Mouse (Mus musculus) heart, adult 2 months (tissue): ENCODE results near the gene Rbfox3. TPM values are rescaled to one million over a fixed set of nuclear protein-coding genes. Genes with fewer than 3 reads are reported as not detected.

Experiments used
- DNase-seq, 2 experiments: peaks; one replicate each; pipeline ENCODE4 v3.0.0; 2021
- H3K27ac ChIP-seq: fragments of 200-600 bp; 2 replicates; pipeline ENCODE4 v1.8.1; 2022
- H3K27me3 ChIP-seq: fragments of 200-500 bp; 2 replicates; pipeline ENCODE4 v1.6.1; 2012; ENCODE audit warnings: mild to moderate bottlenecking, low read length, inconsistent platforms, mixed read lengths; ENCODE audit not compliant: control insufficient read depth, insufficient read depth
- H3K36me3 ChIP-seq: fragments of 200-500 bp; 2 replicates; pipeline ENCODE4 v1.6.1; 2012; ENCODE audit warnings: low read length, inconsistent platforms; ENCODE audit not compliant: control insufficient read depth, insufficient read depth
- H3K4me1 ChIP-seq: fragments of 200-500 bp; 2 replicates; pipeline ENCODE4 v1.6.1; 2011; ENCODE audit warnings: low read length; ENCODE audit not compliant: control insufficient read depth, insufficient read depth
- H3K4me3 ChIP-seq: fragments of 200-600 bp; 2 replicates; pipeline ENCODE4 v1.8.1; 2022
- H3K79me2 ChIP-seq: fragments of 200-500 bp; replicated peaks from 2 replicates; pipeline ENCODE4 v1.6.1; 2012; ENCODE audit warnings: mild to moderate bottlenecking, inconsistent platforms, low read length, moderate library complexity, mixed read lengths; ENCODE audit not compliant: control insufficient read depth, insufficient read depth
- H3K9ac ChIP-seq: fragments of 200-500 bp; 2 replicates; pipeline ENCODE4 v1.6.1; 2012; ENCODE audit warnings: low read depth, mild to moderate bottlenecking, control low read depth, inconsistent platforms, low read length, mixed read lengths
- CTCF ChIP-seq: fragments of 200-600 bp; IDR thresholded peaks from 2 replicates; pipeline ENCODE4 v1.8.1; 2022; ENCODE audit warnings: antibody characterized with exemption, mild to moderate bottlenecking, moderate library complexity
- EP300 ChIP-seq: fragments of 200-500 bp; IDR thresholded peaks from 2 replicates; pipeline ENCODE4 v1.6.1; 2011; ENCODE audit warnings: low read depth, low read length, control low read depth; ENCODE audit not compliant: insufficient read depth
- POLR2A ChIP-seq: fragments of 200-500 bp; IDR thresholded peaks from 2 replicates; pipeline ENCODE4 v1.6.1; 2011; ENCODE audit warnings: mild to moderate bottlenecking, low read depth, low read length, control low read depth; ENCODE audit not compliant: insufficient read depth
- WGBS: fragments of 180-500 bp; shearing (Covaris S2); methylation state at CpG from one replicate; pipeline ENCODE4 v1.1.7; 2018; 5-methylcytosine and 5-hydroxymethylcytosine counted together
- intact Hi-C: fragments of 180-260 bp; cut with DNase I; formaldehyde crosslinking; loops from one replicate; pipeline ENCODE4 v1.15.1; 2025
- polyA plus RNA-seq: library from polyadenylated mRNA; depleted of rRNA; stranded (reverse); fragments of >200 nt; gene quantifications from 2 replicates; pipeline ENCODE4 v1.2.3, GENCODE M21; 2012
- total RNA-seq, 2 experiments: library from RNA; stranded (reverse); gene quantifications; 2 replicates each; pipeline ENCODE4 v1.2.3; 2021

Gene Rbfox3
- total and polyA plus RNA-seq, 3 experiments = 0.16 to 0.23 TPM; not detected in 1

DNA sequence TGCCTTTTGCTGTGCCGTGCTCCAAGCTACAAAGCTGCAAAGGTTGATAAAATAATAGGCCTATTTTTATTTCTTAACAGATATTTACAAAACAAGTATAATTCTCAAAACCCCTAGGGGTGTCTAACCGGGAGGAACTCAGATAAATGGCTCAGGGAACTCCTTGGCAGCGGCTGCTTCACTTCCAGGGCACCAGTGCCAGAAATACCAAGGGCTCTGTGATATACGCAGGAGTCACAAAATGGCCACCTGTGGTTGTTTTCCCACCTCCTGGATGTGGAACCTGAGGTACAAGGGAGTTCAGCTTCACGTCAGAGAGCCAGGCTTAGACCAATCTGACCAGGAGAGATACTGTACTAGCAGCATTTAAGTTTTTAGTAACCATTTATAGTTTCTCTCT is 51.6 kb downstream of the Rbfox3 start:
- H3K79me2 ChIP-seq = no peaks in the 10 kb centered on the region
- intact Hi-C loops = no loop called here
- TF ChIP-seq EP300 = no peak
- no peak for TF ChIP-seq CTCF
- no peak for TF ChIP-seq POLR2A

DNA sequence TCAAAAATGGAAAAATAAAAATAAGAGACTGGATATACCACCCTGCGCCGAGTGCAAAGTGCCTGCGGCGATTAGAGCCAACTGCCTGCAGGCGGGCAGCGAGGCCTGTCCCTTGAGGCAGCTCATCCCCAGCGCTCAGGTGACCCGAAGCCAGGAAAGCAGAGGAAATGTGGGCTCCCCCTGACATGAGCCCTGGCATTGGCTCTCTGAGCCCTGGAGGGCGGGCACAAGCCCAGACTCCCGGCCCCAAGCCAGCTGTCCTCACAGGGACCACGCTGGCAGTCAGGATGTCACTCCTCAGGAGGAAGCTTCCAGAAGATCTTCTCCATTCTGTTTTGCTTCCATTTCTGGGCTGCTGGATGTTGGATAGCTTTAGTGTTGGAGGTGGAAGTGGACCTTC is 53.1 kb downstream of the Rbfox3 start:
- Histone ChIP-seq H3K79me2 (no peaks in the 10 kb centered on the region), H3K27me3 (no peaks in the 10 kb centered on the region), H3K27ac (no peak overlapping the region), H3K4me3 (no peak overlapping the region), H3K4me1 (no peaks in the 10 kb centered on the region), H3K9ac (no peak overlapping the region), H3K36me3 (no peaks in the 10 kb centered on the region)
- TF ChIP-seq CTCF = no peak
- TF ChIP-seq POLR2A = no peak
- no peak for TF ChIP-seq EP300
- WGBS = 71% methylated on average over 11 of the region's 11 CpGs
- intact Hi-C loops = no loop called here
- DNase-seq = no peak

More for the DNA sequence above, 51.6 kb downstream of the Rbfox3 start:
- H3K27me3 ChIP-seq = no peaks in the 10 kb centered on the region
- H3K36me3 ChIP-seq = no peaks in the 10 kb centered on the region
- no peak overlapping the region for H3K4me3 ChIP-seq
- no peak overlapping the region for H3K27ac ChIP-seq
- DNase-seq = no peak
- 64% methylated on average over 5 of the region's 5 CpGs for WGBS
- H3K9ac ChIP-seq = no peak overlapping the region
- no peaks in the 10 kb centered on the region for H3K4me1 ChIP-seq

GRCm38 (mm10) chr11:118851391-118851790 is 60.0 kb downstream of the Rbfox3 start:
- no peaks in the 10 kb centered on the region for H3K36me3 ChIP-seq
- DNase-seq = no peak
- intact Hi-C loops = no loop called here

DNA sequence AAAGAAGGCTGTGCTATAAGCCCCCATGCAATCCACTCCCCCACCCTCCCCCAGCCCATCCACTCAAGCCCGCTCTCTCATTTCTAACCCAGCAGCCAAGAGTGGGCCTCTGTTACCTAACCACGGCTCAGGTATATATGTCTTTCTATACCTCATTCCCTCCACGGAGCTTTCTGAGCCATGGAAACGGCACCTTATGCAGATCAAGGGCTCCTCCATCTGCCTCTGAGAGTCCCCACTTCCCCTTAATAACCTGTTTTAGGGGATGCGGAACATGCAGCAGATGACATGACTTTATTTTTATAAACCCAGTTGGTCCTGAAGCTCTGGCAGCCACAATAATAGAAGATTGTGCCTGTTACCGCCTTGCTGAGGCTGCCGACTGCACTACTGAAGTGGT is 63.4 kb downstream of the Rbfox3 start:
- DNase-seq = no peak
- no peaks in the 10 kb centered on the region for H3K27me3 ChIP-seq
- no peak overlapping the region for H3K9ac ChIP-seq
- TF ChIP-seq CTCF (no peak), POLR2A (no peak), EP300 (no peak)
- no peaks in the 10 kb centered on the region for H3K79me2 ChIP-seq
- WGBS = 75% methylated on average over 7 of the region's 7 CpGs
- intact Hi-C loops = no loop called here
- H3K36me3 ChIP-seq = no peaks in the 10 kb centered on the region
- H3K4me1 ChIP-seq = no peaks in the 10 kb centered on the region
- H3K27ac ChIP-seq = no peak overlapping the region
- H3K4me3 ChIP-seq = no peak overlapping the region

More at GRCm38 (mm10) chr11:118851391-118851790, 60.0 kb downstream of the Rbfox3 start:
- H3K9ac ChIP-seq = no peak overlapping the region
- no peak overlapping the region for H3K27ac ChIP-seq
- WGBS = 71% methylated on average over 6 of the region's 6 CpGs
- H3K27me3 ChIP-seq = no peaks in the 10 kb centered on the region
- TF ChIP-seq CTCF (no peak), POLR2A (no peak), EP300 (no peak)
- H3K4me3 ChIP-seq = no peak overlapping the region
- H3K79me2 ChIP-seq = no peaks in the 10 kb centered on the region
- H3K4me1 ChIP-seq = no peaks in the 10 kb centered on the region

DNA sequence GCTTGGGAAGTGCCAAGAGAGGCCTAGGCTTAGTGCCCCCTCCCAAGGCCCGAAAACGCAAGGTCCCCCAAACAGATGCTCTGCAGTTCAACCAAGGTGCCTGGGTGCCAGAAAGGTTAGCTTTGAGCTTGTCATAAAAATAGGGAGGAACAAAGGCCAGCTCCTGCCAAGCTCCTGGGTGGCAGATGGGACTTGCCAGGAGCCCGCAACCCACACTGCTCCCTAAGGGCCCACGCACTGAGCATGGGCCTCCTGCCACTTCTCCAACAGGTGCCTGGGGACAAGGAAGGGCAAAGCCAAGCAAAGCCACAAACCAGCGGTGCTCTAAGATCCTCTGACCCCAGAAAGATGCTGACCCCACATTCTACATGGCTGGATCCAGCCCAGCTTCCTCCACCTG is 70.4 kb downstream of the Rbfox3 start:
- Histone ChIP-seq H3K9ac (no peak overlapping the region), H3K36me3 (no peaks in the 10 kb centered on the region), H3K27me3 (no peaks in the 10 kb centered on the region), H3K4me3 (no peak overlapping the region), H3K27ac (no peak overlapping the region), H3K79me2 (no peaks in the 10 kb centered on the region), H3K4me1 (no peaks in the 10 kb centered on the region)
- DNase-seq = no peak
- TF ChIP-seq POLR2A (no peak), CTCF (no peak), EP300 (no peak)
- 71% methylated on average over 5 of the region's 5 CpGs for WGBS
- intact Hi-C loops = no loop called here

DNA sequence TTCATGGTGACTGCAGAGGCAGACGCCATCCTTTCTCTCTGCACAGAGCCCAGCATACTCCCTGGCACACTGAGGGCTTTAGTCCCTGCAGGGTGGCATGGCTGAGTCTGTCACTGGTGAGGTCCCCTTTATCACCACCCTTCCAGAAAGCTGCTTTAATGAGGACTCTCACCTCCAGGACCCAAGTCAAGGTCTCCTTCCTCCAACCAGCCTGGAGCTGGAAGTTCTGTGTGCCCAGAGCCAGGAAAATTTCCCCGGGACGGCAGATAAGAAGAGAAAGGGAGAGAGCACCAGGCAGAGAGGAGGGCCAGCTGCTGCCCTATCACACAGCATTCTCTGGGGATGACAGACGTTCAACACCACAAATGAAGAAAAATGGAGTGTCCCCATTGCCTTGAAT is 73.2 kb downstream of the Rbfox3 start:
- Histone ChIP-seq H3K9ac (no peak overlapping the region), H3K27me3 (no peaks in the 10 kb centered on the region), H3K27ac (no peak overlapping the region), H3K4me3 (no peak overlapping the region), H3K36me3 (no peaks in the 10 kb centered on the region), H3K79me2 (no peaks in the 10 kb centered on the region), H3K4me1 (no peaks in the 10 kb centered on the region)
- DNase-seq = no peak
- 23% methylated on average over 4 of the region's 4 CpGs for WGBS
- intact Hi-C loops = no loop called here
- no peak for TF ChIP-seq POLR2A
- no peak for TF ChIP-seq EP300
- TF ChIP-seq CTCF = no peak

GRCm38 (mm10) chr11:118836889-118837288 is 74.5 kb downstream of the Rbfox3 start:
- H3K4me3 ChIP-seq = no peak overlapping the region
- WGBS = 70% methylated on average over 4 of the region's 4 CpGs
- no peaks in the 10 kb centered on the region for H3K79me2 ChIP-seq
- no peak for TF ChIP-seq EP300
- no peaks in the 10 kb centered on the region for H3K36me3 ChIP-seq
- no peak overlapping the region for H3K9ac ChIP-seq
- no peaks in the 10 kb centered on the region for H3K27me3 ChIP-seq
- H3K4me1 ChIP-seq = no peaks in the 10 kb centered on the region
- H3K27ac ChIP-seq = no peak overlapping the region
- DNase-seq = no peak
- intact Hi-C loops = no loop called here
